8 mouse cellular contexts compared by ENCODE assay signal in the genomic region with DNA sequence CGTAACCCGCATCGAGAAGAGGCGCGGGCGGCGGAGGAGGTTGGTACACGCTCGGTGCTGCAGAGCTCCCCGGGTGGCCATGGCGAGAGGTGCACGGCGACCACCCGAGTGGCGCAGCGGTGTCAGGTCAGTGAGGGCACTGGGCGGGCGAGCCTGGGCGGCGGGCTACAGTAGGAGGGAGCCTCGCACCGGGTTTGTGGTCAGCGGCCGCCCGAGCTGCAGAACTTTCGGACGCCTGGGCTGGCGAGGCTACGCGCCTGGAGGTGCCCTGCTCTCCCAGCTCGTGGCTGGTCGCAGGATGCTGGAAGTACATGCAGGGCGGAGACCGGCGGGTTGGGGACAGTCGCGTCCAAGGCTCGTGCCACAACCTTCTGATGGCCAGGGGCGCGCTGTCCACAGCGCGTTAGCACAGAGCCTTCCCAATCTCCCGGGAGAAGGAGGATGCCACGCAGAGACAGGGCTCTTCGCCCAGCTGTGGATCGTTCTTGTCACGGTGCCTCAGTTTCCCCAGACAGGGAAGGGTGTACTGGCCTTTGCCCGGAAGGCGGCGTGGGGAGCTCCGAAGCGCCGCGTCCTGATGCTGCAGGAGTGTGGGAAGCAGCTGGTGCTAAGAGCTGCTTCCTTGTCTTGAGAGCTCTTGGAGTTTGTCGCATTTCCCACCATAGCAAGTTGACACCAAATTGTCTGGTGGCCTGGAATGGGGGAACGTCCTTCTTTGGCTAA. TPM values are rescaled to one million over a fixed set of nuclear protein-coding genes. Genes with fewer than 3 reads are reported as not detected.
A peak's percentile ranks its signal among the peaks of the same experiment; 100 is the strongest.
DNase-seq lines count a peak whose midpoint lies in the region; ATAC-seq and TF ChIP-seq lines count a peak whose summit lies in the region.

No protein-coding gene starts in this region.

- ATAC-seq in forebrain, embryonic 14.5 days = no peak; the same call in 1 of the 2 replicates
- ATAC-seq in midbrain, embryonic 13.5 days = no peak; the same call in 1 of the 2 replicates
- ATAC-seq in megakaryocyte progenitor cell, adult 5-6 weeks (replicated peaks; ENCODE audit: poor library complexity) = no peak

- TF ChIP-seq CTCF in lung, adult 2 months (IDR thresholded peaks at IDR 0.05; ENCODE audit: insufficient read depth, low read length) = no peak
- no peak for TF ChIP-seq CTCF in bone marrow, adult 2 months (IDR thresholded peaks at IDR 0.05; ENCODE audit: control insufficient read depth, insufficient read depth, low read length)

- H3K36me3 ChIP-seq in forebrain, embryonic 14.5 days (ENCODE audit: control insufficient read depth, insufficient read depth, low read length) = no peaks in the 10 kb centered on the region
- H3K36me3 ChIP-seq in midbrain, embryonic 13.5 days = no peaks in the 10 kb centered on the region

- no peak for TF ChIP-seq POLR2A in lung, adult 2 months (IDR thresholded peaks at IDR 0.05; ENCODE audit: borderline replicate concordance, extremely low read depth, low read depth, low read length)
- no peak for TF ChIP-seq POLR2A in bone marrow, adult 2 months (IDR thresholded peaks at IDR 0.05; ENCODE audit: borderline replicate concordance, control insufficient read depth, low read depth, low read length)

- under 1% methylated on average over 56 of the region's 56 CpGs for WGBS in lung, adult 2 months
- under 1% methylated on average over 56 of the region's 56 CpGs for WGBS in bone marrow, adult 2 months
- under 1% methylated on average over 56 of the region's 56 CpGs for WGBS in forebrain, embryonic 14.5 days
- under 1% methylated on average over 56 of the region's 56 CpGs for WGBS in midbrain, embryonic 13.5 days

- no peak for DNase-seq in lung, adult 2 months
- DNase-seq in lung, adult 18-20 months = no peak
- peak; percentile 50 for DNase-seq in forebrain, embryonic 14.5 days (ENCODE audit: low spot score)
- DNase-seq in left cerebral cortex, postnatal 14 days (ENCODE audit: low spot score in 2 of 2) = peak; percentile 27 to 52
- DNase-seq in adrenal gland, postnatal 14 days = no peak

- peaks cover 9% of the 10 kb centered on the region; the same call in 1 of the 2 replicates for H3K4me1 ChIP-seq in lung, adult 2 months (ENCODE audit: control insufficient read depth, insufficient read depth, low read length)
- H3K4me1 ChIP-seq in bone marrow, adult 2 months (ENCODE audit: control insufficient read depth, insufficient read depth, low read length) = peaks cover 2% of the 10 kb centered on the region
- 0 out of 2 replicates have a peak, but pooled peaks cover 6% of the 10 kb centered on the region for H3K4me1 ChIP-seq in forebrain, embryonic 14.5 days (ENCODE audit: control insufficient read depth, insufficient read depth, low read length)
- peaks cover 17% of the 10 kb centered on the region for H3K4me1 ChIP-seq in midbrain, embryonic 13.5 days (replicated peaks)

- H3K9me3 ChIP-seq in forebrain, embryonic 14.5 days (replicated peaks; ENCODE audit: control insufficient read depth, low read length) = no peaks in the 10 kb centered on the region
- no peaks in the 10 kb centered on the region for H3K9me3 ChIP-seq in midbrain, embryonic 13.5 days

- H3K9ac ChIP-seq in forebrain, embryonic 14.5 days (ENCODE audit: low read length) = peak overlapping the region; percentile 68
- peak overlapping the region; percentile 78 for H3K9ac ChIP-seq in midbrain, embryonic 13.5 days (replicated peaks)

- intact Hi-C loops in left cerebral cortex, postnatal 14 days (cut with DNase I) = loop anchor here (5.0 kb wide), 1 partner anchor 234 kb away; no protein-coding TSS in a partner anchor

- peak overlapping the region; percentile 66 for H3K4me3 ChIP-seq in lung, adult 2 months (replicated peaks; ENCODE audit: extremely low read depth, low read depth, low read length)
- H3K4me3 ChIP-seq in bone marrow, adult 2 months (replicated peaks; ENCODE audit: control insufficient read depth, low read depth, low read length) = peak overlapping the region; percentile 71
- H3K4me3 ChIP-seq in forebrain, embryonic 14.5 days (ENCODE audit: low read depth, low read length) = peak overlapping the region; percentile 62
- H3K4me3 ChIP-seq in midbrain, embryonic 13.5 days (replicated peaks) = peak overlapping the region; percentile 70

- H3K4me2 ChIP-seq in forebrain, embryonic 14.5 days (ENCODE audit: low read length) = peak overlapping the region; percentile 99
- peak overlapping the region; percentile 98 for H3K4me2 ChIP-seq in midbrain, embryonic 13.5 days (replicated peaks)

- H3K27ac ChIP-seq in bone marrow, adult 2 months (ENCODE audit: control insufficient read depth, insufficient read depth, low read depth, low read length, poor library complexity) = 0 out of 2 replicates have a peak overlapping the region, but pooled peaks have one; percentile 0
- 0 out of 2 replicates have a peak overlapping the region, but pooled peaks have one; percentile 44 for H3K27ac ChIP-seq in forebrain, embryonic 14.5 days (ENCODE audit: low read depth, low read length)
- peak overlapping the region; percentile 54 for H3K27ac ChIP-seq in midbrain, embryonic 13.5 days

- H3K27me3 ChIP-seq in forebrain, embryonic 14.5 days (replicated peaks; ENCODE audit: control insufficient read depth, insufficient read depth, low read length) = no peaks in the 10 kb centered on the region
- peaks cover 32% of the 10 kb centered on the region for H3K27me3 ChIP-seq in midbrain, embryonic 13.5 days

RNA-seq across cellular contexts. Expression of gene Mfap3l, which starts 0.5 kb away (rescaled TPM):
- polyA plus RNA-seq in lung, adult 2 months (2012; rRNA removed) = 6.0 and 10.7 TPM in 2 replicates
- polyA plus RNA-seq in bone marrow, adult 2 months (2011; ENCODE audit: insufficient read depth, insufficient read length, low replicate concordance, missing spikeins) = 2.3 and 5.7 TPM in 2 replicates
- 0.74 and 1.4 TPM in 2 replicates for polyA plus RNA-seq in forebrain, embryonic 14.5 days (2014; fragmentation: Nextera tagmentation; extraction: Ambion mirVana)
- total RNA-seq in left cerebral cortex, postnatal 14 days (2021) = 10 to 100 TPM; 44.5 to 47.5 TPM
- polyA plus RNA-seq in midbrain, embryonic 13.5 days (2015; fragmentation: Nextera tagmentation; extraction: Ambion mirVana) = 0.86 and 1.1 TPM in 2 replicates
- 2.0 and 2.1 TPM in 2 replicates for total RNA-seq in adrenal gland, postnatal 14 days (2021)
- total RNA-seq in megakaryocyte progenitor cell, adult 5-6 weeks (2015) = 3.5 and 4.1 TPM in 2 replicates
- 2.3 and 4.2 TPM in 2 replicates for total RNA-seq in megakaryocyte progenitor cell, adult 5-6 weeks (2017)

Comparison
In these comparisons a context has a peak if more than half of its experiments do, and no peak if none do; other contexts are left out.
1. DNase-seq: peak in forebrain, embryonic 14.5 days (single experiment) and left cerebral cortex, postnatal 14 days (2 of 2); none in lung, adult 2 months (single experiment), lung, adult 18-20 months (0 of 2) and adrenal gland, postnatal 14 days (single experiment).
2. H3K27ac ChIP-seq: peak in every context shown above with its lines; median percentile 54 in midbrain, embryonic 13.5 days; 44 in forebrain, embryonic 14.5 days; 0 in bone marrow, adult 2 months.
3. Peak in every context shown above with its lines, with median percentiles within 50 percentile points of each other: H3K4me3 ChIP-seq.